Mouse (Mus musculus): ENCODE results near the gene Mvp.

- TF ChIP-seq CTCF (IDR thresholded peaks at IDR 0.05; ENCODE audit: borderline replicate concordance, extremely low read depth, insufficient read depth, insufficient read length) (no peak), POLR2A (IDR thresholded peaks at IDR 0.05; ENCODE audit: borderline replicate concordance, extremely low read depth, insufficient read depth, insufficient read length, poor library complexity, severe bottlenecking) (no peak)
These were observed 15.8 kb upstream of the Mvp start for GRCm38 (mm10) chr7:127030172-127030571.
